Mouse (Mus musculus) gastrocnemius, postnatal 14 days (tissue): ENCODE data around the gene Ccn1. TPM values are rescaled to one million over a fixed set of nuclear protein-coding genes. Genes with fewer than 3 reads are reported as not detected.

Experiments
- total RNA-seq, 2 experiments: library from RNA; stranded (reverse); gene quantifications; 2 replicates each; pipeline ENCODE4 v1.2.3; 2021

Ccn1 gene
- total RNA-seq, 2 experiments from 2014 or later: 20.4 to 28.2 TPM

Other genes starting within 250 kb of the Ccn1 start
- gene Znhit6, start 73.8 kb downstream of the Ccn1 start, total RNA-seq: 10 to 100 TPM; 10.4 to 11.8 TPM
- gene Ddah1, start 108.7 kb upstream of the Ccn1 start, total RNA-seq: 1 to 10 TPM; 6.7 to 9.6 TPM